In the genomic region with DNA sequence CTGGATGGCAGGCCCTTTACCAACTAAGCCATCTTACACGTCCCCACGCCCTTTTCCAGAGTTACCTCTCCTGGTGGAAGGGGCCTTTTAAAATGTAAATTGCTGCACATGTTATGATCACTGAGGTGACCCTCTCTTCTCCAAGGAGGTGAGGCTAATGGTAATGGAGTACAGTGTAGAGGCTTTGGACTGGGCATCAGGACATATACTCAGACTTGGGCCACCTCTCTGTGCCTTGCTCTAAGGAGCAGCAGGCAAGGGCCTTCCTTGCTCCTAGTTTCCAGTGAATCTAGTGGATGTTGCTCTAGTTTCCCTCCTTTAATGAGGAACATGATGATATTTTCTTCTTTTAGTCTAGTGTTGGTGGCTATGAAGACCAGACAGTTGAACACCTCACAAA, we compare ENCODE assay signal across 28 mouse cellular contexts.
"Had no signal": no experiment of that assay in that cellular context is flagged by ENCODE, and none has a peak within 500 bp of the region (broad histone marks: within the 10 kb centered on the region; RNA-seq: fewer than 3 reads in every experiment).

No protein-coding gene starts in this region.

- H3K27ac ChIP-seq: embryonic facial prominence, embryonic 10.5 days; embryonic facial prominence, embryonic 12.5 days; embryonic facial prominence, embryonic 13.5 days; embryonic facial prominence, embryonic 15.5 days; forebrain, embryonic 10.5 days; forebrain, embryonic 12.5 days; forebrain, embryonic 13.5 days; forebrain, embryonic 15.5 days; gastrocnemius, adult 2 months; heart, adult 2 months had no signal

- H3K4me3 ChIP-seq: embryonic facial prominence, embryonic 10.5 days; embryonic facial prominence, embryonic 12.5 days; embryonic facial prominence, embryonic 13.5 days; embryonic facial prominence, embryonic 15.5 days; erythroblast, embryonic 14.5 days; forebrain, embryonic 10.5 days; forebrain, embryonic 12.5 days; forebrain, embryonic 13.5 days; forebrain, embryonic 15.5 days; gastrocnemius, adult 2 months; heart, adult 2 months had no signal

- ATAC-seq: forebrain, embryonic 13.5 days; forebrain, embryonic 14.5 days; forebrain, embryonic 15.5 days; forebrain, embryonic 16.5 days; forebrain, postnatal 0 days had no signal

- H3K4me2 ChIP-seq: embryonic facial prominence, embryonic 12.5 days; embryonic facial prominence, embryonic 13.5 days; embryonic facial prominence, embryonic 15.5 days; forebrain, embryonic 12.5 days; forebrain, embryonic 13.5 days; forebrain, embryonic 15.5 days had no signal

- H3K4me1 ChIP-seq: embryonic facial prominence, embryonic 10.5 days; embryonic facial prominence, embryonic 12.5 days; embryonic facial prominence, embryonic 13.5 days; embryonic facial prominence, embryonic 15.5 days; forebrain, embryonic 10.5 days; forebrain, embryonic 12.5 days; forebrain, embryonic 13.5 days; forebrain, embryonic 15.5 days had no signal

- H3K9ac ChIP-seq: embryonic facial prominence, embryonic 12.5 days; embryonic facial prominence, embryonic 13.5 days; embryonic facial prominence, embryonic 15.5 days; forebrain, embryonic 12.5 days; forebrain, embryonic 13.5 days; forebrain, embryonic 15.5 days; forebrain, postnatal 0 days had no signal

- H3K27me3 ChIP-seq: embryonic facial prominence, embryonic 12.5 days; embryonic facial prominence, embryonic 13.5 days; embryonic facial prominence, embryonic 15.5 days; forebrain, embryonic 12.5 days; forebrain, embryonic 13.5 days; forebrain, embryonic 15.5 days had no signal

- H3K9me3 ChIP-seq: embryonic facial prominence, embryonic 10.5 days; embryonic facial prominence, embryonic 12.5 days; embryonic facial prominence, embryonic 13.5 days; embryonic facial prominence, embryonic 15.5 days; forebrain, embryonic 10.5 days; forebrain, embryonic 12.5 days; forebrain, embryonic 13.5 days; forebrain, embryonic 15.5 days had no signal

- DNase-seq: cerebellum, adult 2 months; cerebellum, adult 8-10 months; cerebellum, adult 9-10 months; cerebellum, adult 9-11 months; cerebellum, postnatal 10 days; cerebellum, postnatal 14 days; cerebellum, postnatal 25 days; cerebellum, postnatal 36 days; embryo, embryonic 11 days; forebrain, postnatal 0 days; gastrocnemius, adult 2 months; gastrocnemius, postnatal 10 days; gastrocnemius, postnatal 14 days; gastrocnemius, postnatal 25 days; gastrocnemius, postnatal 36 days; heart, adult 18-20 months; heart, adult 2 months had no signal
